Mouse (Mus musculus) brain, adult 2 months (tissue): ENCODE results near the gene Ddah2.
A peak's percentile ranks its signal among the peaks of the same experiment; 100 is the strongest.
"Not testable (repeated sequence)": the region's sequence is repeated elsewhere in the genome, so short reads cannot be mapped to it uniquely, and the experiment has no call there.

Experiments
- DNase-seq: peaks from one replicate; pipeline ENCODE4 v3.0.0; 2011; ENCODE audit warnings: low read depth, low spot score

Gene Ddah2

GRCm38 (mm10) chr17:35027277-35028068, 31.4 kb upstream of the Ddah2 start, which contains the start of gene Sapcd1:
Gene Sapcd1, minus strand, starts transcription at chr17:35028016.
- DNase-seq, result peak; percentile 74

- no peak for DNase-seq
Measured at GRCm38 (mm10) chr17:35028315-35028714, 30.5 kb upstream of the Ddah2 start.

GRCm38 (mm10) chr17:35029691-35030532, 28.9 kb upstream of the Ddah2 start:
- peak; percentile 40 for DNase-seq

GRCm38 (mm10) chr17:35031272-35031671, 27.6 kb upstream of the Ddah2 start:
- DNase-seq, result no peak

GRCm38 (mm10) chr17:35031880-35032279, 27.0 kb upstream of the Ddah2 start:
- DNase-seq, result no peak

GRCm38 (mm10) chr17:35032323-35032870, 26.4 kb upstream of the Ddah2 start:
- no peak for DNase-seq

GRCm38 (mm10) chr17:35033703-35034102, 25.1 kb upstream of the Ddah2 start:
- DNase-seq, result not testable (repeated sequence)

GRCm38 (mm10) chr17:35034896-35035295, 23.9 kb upstream of the Ddah2 start:
- DNase-seq, result no peak

GRCm38 (mm10) chr17:35039121-35039873, 19.5 kb upstream of the Ddah2 start:
- peak; percentile 82 for DNase-seq

- no peak for DNase-seq
Measured at GRCm38 (mm10) chr17:35043794-35044193, 15.0 kb upstream of the Ddah2 start.

DNA sequence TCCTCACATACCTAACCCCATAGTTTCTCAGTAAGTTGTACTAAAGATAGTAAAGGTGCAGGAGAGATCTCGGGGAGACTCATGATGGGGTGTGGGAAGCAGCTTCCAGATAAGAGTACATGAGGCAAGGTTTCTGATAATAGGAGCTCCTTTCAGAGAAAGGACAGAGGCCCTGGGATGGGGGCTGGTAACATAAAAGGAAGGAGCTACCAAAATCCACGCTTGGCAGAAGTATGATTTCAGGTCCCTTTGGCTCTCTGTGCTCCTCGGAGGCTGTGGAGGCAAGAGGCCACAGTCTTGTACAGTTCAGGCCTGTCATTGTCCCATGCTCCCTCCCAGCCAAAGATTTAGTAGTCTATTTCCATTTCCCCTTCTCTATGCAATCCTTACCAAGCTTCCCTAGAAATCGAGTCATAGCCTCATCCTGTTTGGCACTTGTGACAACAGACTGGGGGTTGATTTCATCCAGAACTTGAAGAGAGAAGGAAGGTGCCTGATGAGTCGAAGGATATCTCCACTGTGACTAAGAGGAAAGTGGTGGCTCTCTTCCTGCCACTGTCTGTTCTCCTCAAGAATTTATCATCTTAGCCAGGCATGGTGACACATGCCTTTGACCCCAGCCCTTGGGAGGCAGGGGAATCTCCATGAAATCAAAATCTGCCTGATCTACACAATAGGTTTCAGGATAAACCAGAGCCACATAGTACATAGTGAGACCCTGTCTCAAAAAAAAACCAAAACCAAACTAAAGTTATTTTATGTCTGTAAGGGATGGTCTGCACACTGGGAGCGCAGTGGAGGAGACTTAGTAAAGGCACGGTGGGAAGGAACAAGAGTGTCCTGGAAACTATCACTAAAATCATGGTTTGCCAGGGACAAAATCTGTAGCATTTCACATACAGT, 13.7 kb upstream of the Ddah2 start:
- DNase-seq, result no peak

- no peak for DNase-seq
Measured at GRCm38 (mm10) chr17:35045807-35046680, 12.8 kb upstream of the Ddah2 start.

- peak; percentile 98 for DNase-seq
Measured at GRCm38 (mm10) chr17:35046681-35047455, 12.0 kb upstream of the Ddah2 start, which contains the start of gene Msh5. Gene Msh5, minus strand, starts transcription at chr17:35046745.

GRCm38 (mm10) chr17:35047688-35048087, 11.1 kb upstream of the Ddah2 start:
- DNase-seq, result no peak

DNA sequence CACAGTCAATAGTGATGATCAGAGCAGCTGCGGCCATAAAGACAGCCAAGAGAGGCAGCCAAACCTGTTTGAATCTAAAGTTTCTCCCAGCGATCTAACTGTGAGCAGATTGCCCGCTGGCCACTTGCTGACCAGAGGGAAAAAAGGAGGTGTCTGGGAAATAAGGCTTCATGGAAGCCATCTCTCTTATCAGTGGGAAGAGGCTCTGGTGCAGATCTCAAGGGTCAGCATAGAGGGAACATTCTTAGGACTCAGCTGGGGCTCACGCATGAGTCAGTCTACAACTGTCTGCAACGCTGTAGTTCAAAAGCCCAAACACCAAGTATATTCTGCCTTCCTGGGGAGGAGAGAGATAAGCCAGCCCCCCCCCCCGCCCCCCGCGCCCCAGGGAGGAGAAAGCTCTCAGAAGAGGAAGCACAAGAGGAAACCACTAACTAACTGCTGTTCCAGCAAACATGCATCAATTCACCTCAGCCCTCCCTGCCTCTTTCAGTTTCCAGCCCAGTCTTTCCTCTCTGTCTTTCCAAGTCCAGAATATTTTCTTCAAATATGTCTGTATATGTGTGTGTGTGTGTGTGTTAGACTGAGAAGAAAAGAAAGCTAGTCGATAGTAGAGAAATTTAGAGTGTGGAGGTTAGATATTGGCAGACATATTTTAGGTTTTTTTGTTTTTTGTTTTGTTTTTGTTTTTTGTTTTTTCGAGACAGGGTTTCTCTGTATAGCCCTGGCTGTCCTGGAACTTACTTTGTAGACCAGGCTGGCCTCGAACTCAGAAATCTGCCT, 10.5 kb upstream of the Ddah2 start:
- DNase-seq, result no peak

GRCm38 (mm10) chr17:35048932-35049440, 9.8 kb upstream of the Ddah2 start:
- DNase-seq, result no peak

- no peak for DNase-seq
Measured at GRCm38 (mm10) chr17:35049561-35050016, 9.2 kb upstream of the Ddah2 start, which contains the start of gene Clic1. Gene Clic1, plus strand, starts transcription at chr17:35049966.
